Mouse (Mus musculus): ENCODE measurements around the gene Nisch. TPM values are rescaled to one million over a fixed set of nuclear protein-coding genes. Genes with fewer than 3 reads are reported as not detected.

The Nisch gene
- polyA plus RNA-seq, 1 experiment from 2014 or later, result 346 TPM

DNA sequence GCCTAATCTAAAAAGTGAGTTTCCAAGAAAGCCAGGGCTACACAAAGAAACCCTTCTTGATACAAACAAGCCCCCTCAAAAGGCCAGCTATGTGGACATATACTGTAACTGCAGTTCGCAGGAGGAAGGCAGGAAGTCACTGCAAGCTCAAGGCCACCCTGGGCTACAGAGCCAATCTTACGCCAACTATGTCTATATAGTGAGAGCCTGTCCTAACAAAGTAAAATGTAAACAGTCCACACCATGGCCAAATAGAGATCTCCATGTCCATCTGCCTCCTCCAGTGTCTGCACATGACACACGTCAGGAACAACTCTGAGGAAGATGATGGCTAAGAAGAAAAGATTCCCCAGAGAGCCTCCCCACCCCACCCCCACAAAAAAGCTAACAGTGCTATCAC is 16.7 kb downstream of the Nisch start:
- H3K36me3 ChIP-seq (ENCODE audit: control insufficient read depth, insufficient read depth, low read length), result peaks cover 32% of the 10 kb centered on the region
- no peak overlapping the region for H3K4me3 ChIP-seq (ENCODE audit: low read depth, low read length)
- H3K27ac ChIP-seq (replicated peaks; ENCODE audit: low read depth, low read length), result no peak overlapping the region
- H3K27me3 ChIP-seq (ENCODE audit: control insufficient read depth, insufficient read depth, low read length), result no peaks in the 10 kb centered on the region
- peaks cover 5% of the 10 kb centered on the region; the same call in 1 of the 2 replicates for H3K4me1 ChIP-seq (ENCODE audit: control insufficient read depth, insufficient read depth, low read length)
- ATAC-seq (ENCODE audit: insufficient number of reproducible peaks, low FRiP score, low TSS enrichment, low read depth), result no peak
- H3K4me2 ChIP-seq (ENCODE audit: low read depth, severe bottlenecking), result no peak overlapping the region
- no peak for DNase-seq (ENCODE audit: low spot score)
- 84% methylated on average over 3 of the region's 3 CpGs for WGBS
- no peak overlapping the region for H3K9ac ChIP-seq (ENCODE audit: low read length)
- no peaks in the 10 kb centered on the region for H3K9me3 ChIP-seq (ENCODE audit: control insufficient read depth, low read length)

- WGBS, result 97% methylated on average over 7 of the region's 7 CpGs
- Histone ChIP-seq H3K4me2 (ENCODE audit: low read depth, severe bottlenecking) (no peak overlapping the region), H3K4me3 (ENCODE audit: low read depth, low read length) (no peak overlapping the region), H3K27me3 (ENCODE audit: control insufficient read depth, insufficient read depth, low read length) (no peaks in the 10 kb centered on the region), H3K9me3 (ENCODE audit: control insufficient read depth, low read length) (no peaks in the 10 kb centered on the region), H3K9ac (ENCODE audit: low read length) (no peak overlapping the region), H3K36me3 (ENCODE audit: control insufficient read depth, insufficient read depth, low read length) (peaks cover 33% of the 10 kb centered on the region), H3K27ac (replicated peaks; ENCODE audit: low read depth, low read length) (no peak overlapping the region), H3K4me1 (ENCODE audit: control insufficient read depth, insufficient read depth, low read length) (peaks cover under 1% of the 10 kb centered on the region; the same call in 1 of the 2 replicates)
- ATAC-seq (ENCODE audit: insufficient number of reproducible peaks, low FRiP score, low TSS enrichment, low read depth) (no peak), DNase-seq (ENCODE audit: low spot score) (no peak)
Observed at GRCm38 (mm10) chr14:31199599-31199998, 17.1 kb downstream of the Nisch start.

DNA sequence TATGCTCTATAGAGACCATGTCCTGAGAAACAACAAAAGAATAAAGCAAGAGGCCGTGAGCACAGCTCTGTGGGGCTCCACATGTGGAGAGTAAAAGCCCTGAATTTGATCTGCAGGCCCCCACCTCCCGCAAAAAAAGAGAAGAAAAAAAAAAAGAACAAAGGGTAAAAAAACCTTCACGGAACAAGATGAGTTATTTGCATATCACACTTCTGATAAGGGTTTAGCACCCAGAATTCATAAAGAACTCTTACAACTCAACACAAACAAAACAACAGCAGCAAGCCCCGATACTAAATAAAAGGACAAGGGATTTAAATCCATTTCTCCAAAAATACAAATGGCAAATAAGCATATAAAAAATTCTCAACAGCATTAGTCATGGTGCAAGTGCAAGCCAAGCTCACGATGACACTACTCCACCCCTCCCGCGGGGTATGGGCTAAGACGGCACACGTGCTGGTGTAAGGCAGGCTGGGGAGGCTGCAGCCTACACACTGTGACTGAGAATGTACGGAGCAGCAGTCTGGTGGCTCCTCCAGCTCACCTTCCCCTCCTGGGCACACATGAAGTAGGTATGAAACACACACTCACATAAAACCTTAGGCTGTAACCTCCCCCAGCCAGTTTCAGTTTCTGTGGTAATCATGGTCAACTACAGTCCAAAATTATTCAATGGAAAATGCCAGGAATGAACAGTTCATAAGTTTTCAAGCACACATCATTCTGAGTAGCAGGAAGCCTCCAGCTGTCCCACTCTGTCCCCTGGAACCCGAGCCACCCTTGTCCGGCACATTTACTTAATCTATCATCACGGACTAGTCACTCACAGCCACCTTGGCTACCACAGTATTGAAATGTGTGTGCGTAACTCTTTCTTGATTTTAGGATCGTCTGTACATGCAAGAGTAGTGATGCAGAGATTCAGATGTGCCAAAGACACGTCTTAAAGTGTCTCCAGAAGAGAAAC is 18.9 kb downstream of the Nisch start:
- Histone ChIP-seq H3K4me2 (ENCODE audit: low read depth, severe bottlenecking) (no peak overlapping the region), H3K4me1 (ENCODE audit: control insufficient read depth, insufficient read depth, low read length) (no peaks in the 10 kb centered on the region), H3K27ac (replicated peaks; ENCODE audit: low read depth, low read length) (no peak overlapping the region), H3K4me3 (ENCODE audit: low read depth, low read length) (no peak overlapping the region), H3K9ac (ENCODE audit: low read length) (no peak overlapping the region), H3K36me3 (ENCODE audit: control insufficient read depth, insufficient read depth, low read length) (peaks cover 22% of the 10 kb centered on the region), H3K9me3 (ENCODE audit: control insufficient read depth, low read length) (no peaks in the 10 kb centered on the region), H3K27me3 (ENCODE audit: control insufficient read depth, insufficient read depth, low read length) (no peaks in the 10 kb centered on the region)
- ATAC-seq (ENCODE audit: insufficient number of reproducible peaks, low FRiP score, low TSS enrichment, low read depth) (no peak), DNase-seq (ENCODE audit: low spot score) (no peak)
- 86% methylated on average over 16 of the region's 16 CpGs for WGBS

- no peak overlapping the region for H3K4me3 ChIP-seq (ENCODE audit: low read depth, low read length)
- H3K4me1 ChIP-seq (ENCODE audit: control insufficient read depth, insufficient read depth, low read length), result no peaks in the 10 kb centered on the region
- no peaks in the 10 kb centered on the region for H3K27me3 ChIP-seq (ENCODE audit: control insufficient read depth, insufficient read depth, low read length)
- H3K4me2 ChIP-seq (ENCODE audit: low read depth, severe bottlenecking), result no peak overlapping the region
- no peak overlapping the region for H3K27ac ChIP-seq (replicated peaks; ENCODE audit: low read depth, low read length)
- H3K9me3 ChIP-seq (ENCODE audit: control insufficient read depth, low read length), result no peaks in the 10 kb centered on the region
- H3K9ac ChIP-seq (ENCODE audit: low read length), result no peak overlapping the region
- ATAC-seq (ENCODE audit: insufficient number of reproducible peaks, low FRiP score, low TSS enrichment, low read depth), result no peak
- DNase-seq (ENCODE audit: low spot score), result no peak
- H3K36me3 ChIP-seq (ENCODE audit: control insufficient read depth, insufficient read depth, low read length), result peaks cover 31% of the 10 kb centered on the region
Observed at GRCm38 (mm10) chr14:31195968-31196367, 20.8 kb downstream of the Nisch start.

DNA sequence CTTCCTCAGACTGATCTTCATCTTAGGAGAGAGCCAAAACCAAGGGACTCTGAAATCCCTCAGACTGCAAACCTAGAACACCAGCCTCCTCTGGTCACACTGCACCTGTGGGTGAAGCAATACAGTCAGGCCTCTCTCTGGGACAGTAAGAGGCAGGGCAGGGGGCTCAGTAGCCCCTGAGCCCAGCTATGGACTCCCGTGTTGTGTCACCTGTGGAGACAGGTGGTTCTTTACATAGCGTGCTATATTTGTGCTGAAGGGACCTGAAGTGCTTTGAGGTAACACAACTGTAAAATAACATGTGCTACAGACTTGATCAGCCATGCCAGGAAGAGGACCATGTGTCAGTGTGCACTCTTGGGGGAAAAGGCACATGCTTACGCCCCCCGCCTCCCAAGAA is 21.2 kb downstream of the Nisch start:
- WGBS, result 95% methylated on average over 4 of the region's 4 CpGs
- no peak for DNase-seq (ENCODE audit: low spot score)
- ATAC-seq (ENCODE audit: insufficient number of reproducible peaks, low FRiP score, low TSS enrichment, low read depth), result no peak
- Histone ChIP-seq H3K36me3 (ENCODE audit: control insufficient read depth, insufficient read depth, low read length) (peaks cover 33% of the 10 kb centered on the region), H3K27me3 (ENCODE audit: control insufficient read depth, insufficient read depth, low read length) (no peaks in the 10 kb centered on the region), H3K27ac (replicated peaks; ENCODE audit: low read depth, low read length) (no peak overlapping the region), H3K9ac (ENCODE audit: low read length) (no peak overlapping the region), H3K9me3 (ENCODE audit: control insufficient read depth, low read length) (no peaks in the 10 kb centered on the region), H3K4me1 (ENCODE audit: control insufficient read depth, insufficient read depth, low read length) (no peaks in the 10 kb centered on the region), H3K4me3 (ENCODE audit: low read depth, low read length) (no peak overlapping the region), H3K4me2 (ENCODE audit: low read depth, severe bottlenecking) (no peak overlapping the region)

- no peak overlapping the region for H3K4me3 ChIP-seq (ENCODE audit: low read depth, low read length)
- WGBS, result 85% methylated on average over 14 of the region's 14 CpGs
- no peak overlapping the region for H3K4me2 ChIP-seq (ENCODE audit: low read depth, severe bottlenecking)
- H3K4me1 ChIP-seq (ENCODE audit: control insufficient read depth, insufficient read depth, low read length), result no peaks in the 10 kb centered on the region
- no peaks in the 10 kb centered on the region for H3K27me3 ChIP-seq (ENCODE audit: control insufficient read depth, insufficient read depth, low read length)
- no peak for ATAC-seq (ENCODE audit: insufficient number of reproducible peaks, low FRiP score, low TSS enrichment, low read depth)
- no peak overlapping the region for H3K27ac ChIP-seq (replicated peaks; ENCODE audit: low read depth, low read length)
- DNase-seq (ENCODE audit: low spot score), result no peak
- H3K36me3 ChIP-seq (ENCODE audit: control insufficient read depth, insufficient read depth, low read length), result peaks cover 35% of the 10 kb centered on the region
- no peak overlapping the region for H3K9ac ChIP-seq (ENCODE audit: low read length)
- H3K9me3 ChIP-seq (ENCODE audit: control insufficient read depth, low read length), result no peaks in the 10 kb centered on the region
Observed at GRCm38 (mm10) chr14:31194891-31195513, 21.7 kb downstream of the Nisch start.

DNA sequence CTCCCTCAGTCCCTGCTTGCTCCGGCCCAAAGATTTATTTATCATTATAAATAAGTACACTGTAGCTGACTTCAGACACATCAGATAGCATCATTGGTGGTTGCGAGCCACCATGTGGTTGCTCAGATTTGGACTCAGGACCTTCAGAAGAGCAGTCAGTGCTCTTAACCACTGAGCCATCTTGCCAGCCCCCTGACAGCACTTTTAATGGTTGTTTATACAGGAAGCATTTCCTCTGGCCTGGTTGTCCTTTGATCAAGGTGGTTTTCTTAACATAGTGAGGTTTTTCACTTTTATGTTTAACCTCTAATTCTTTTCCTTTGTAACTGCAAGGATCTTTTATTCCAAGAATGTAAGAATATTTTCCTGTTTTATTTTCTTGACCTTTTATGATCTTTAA is 22.3 kb downstream of the Nisch start:
- Histone ChIP-seq H3K9ac (ENCODE audit: low read length) (no peak overlapping the region), H3K27ac (replicated peaks; ENCODE audit: low read depth, low read length) (no peak overlapping the region), H3K27me3 (ENCODE audit: control insufficient read depth, insufficient read depth, low read length) (no peaks in the 10 kb centered on the region), H3K4me1 (ENCODE audit: control insufficient read depth, insufficient read depth, low read length) (no peaks in the 10 kb centered on the region), H3K4me3 (ENCODE audit: low read depth, low read length) (no peak overlapping the region), H3K4me2 (ENCODE audit: low read depth, severe bottlenecking) (no peak overlapping the region), H3K9me3 (ENCODE audit: control insufficient read depth, low read length) (no peaks in the 10 kb centered on the region), H3K36me3 (ENCODE audit: control insufficient read depth, insufficient read depth, low read length) (peaks cover 31% of the 10 kb centered on the region)
- WGBS, result 88% methylated on average over 2 of the region's 2 CpGs
- DNase-seq (ENCODE audit: low spot score), result no peak
- ATAC-seq (ENCODE audit: insufficient number of reproducible peaks, low FRiP score, low TSS enrichment, low read depth), result no peak

DNA sequence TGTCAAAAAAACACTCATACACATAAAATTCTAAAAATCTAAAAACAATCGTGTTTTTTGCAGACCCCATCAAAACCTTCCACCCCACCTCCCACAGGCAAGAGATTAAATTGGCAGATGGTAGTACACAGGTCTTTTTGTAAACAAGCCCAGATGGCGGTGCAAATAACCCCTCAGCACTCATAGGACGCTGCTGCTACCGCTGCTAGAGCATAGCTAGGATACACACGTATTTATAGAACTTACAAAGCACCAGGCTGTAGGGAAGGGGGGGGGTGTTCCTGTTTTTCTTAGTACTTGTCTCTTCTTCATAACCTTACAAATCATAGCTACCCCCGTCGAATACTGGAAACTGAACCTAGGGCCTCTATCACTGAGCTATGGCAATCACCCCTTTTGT is 23.0 kb downstream of the Nisch start:
- Histone ChIP-seq H3K4me1 (ENCODE audit: control insufficient read depth, insufficient read depth, low read length) (no peaks in the 10 kb centered on the region), H3K27me3 (ENCODE audit: control insufficient read depth, insufficient read depth, low read length) (no peaks in the 10 kb centered on the region), H3K9ac (ENCODE audit: low read length) (no peak overlapping the region), H3K4me3 (ENCODE audit: low read depth, low read length) (no peak overlapping the region), H3K4me2 (ENCODE audit: low read depth, severe bottlenecking) (no peak overlapping the region), H3K27ac (replicated peaks; ENCODE audit: low read depth, low read length) (no peak overlapping the region), H3K9me3 (ENCODE audit: control insufficient read depth, low read length) (no peaks in the 10 kb centered on the region), H3K36me3 (ENCODE audit: control insufficient read depth, insufficient read depth, low read length) (peaks cover 36% of the 10 kb centered on the region)
- ATAC-seq (ENCODE audit: insufficient number of reproducible peaks, low FRiP score, low TSS enrichment, low read depth), result no peak
- 95% methylated on average over 7 of the region's 7 CpGs for WGBS
- no peak for DNase-seq (ENCODE audit: low spot score)
